Mouse (Mus musculus): ENCODE results near the gene Cald1.

- TF ChIP-seq CTCF (IDR thresholded peaks at IDR 0.05; ENCODE audit: low read depth), result no peak
- TF ChIP-seq EP300 (optimal IDR thresholded peaks at IDR 0.05), result no peak
Observed at GRCm38 (mm10) chr6:34751625-34752024, 153.3 kb downstream of the Cald1 start.
